Mouse (Mus musculus): ENCODE measurements around the gene Cypt1.
A peak's percentile ranks its signal among the peaks of the same experiment; 100 is the strongest.

Gene Cypt1

DNA sequence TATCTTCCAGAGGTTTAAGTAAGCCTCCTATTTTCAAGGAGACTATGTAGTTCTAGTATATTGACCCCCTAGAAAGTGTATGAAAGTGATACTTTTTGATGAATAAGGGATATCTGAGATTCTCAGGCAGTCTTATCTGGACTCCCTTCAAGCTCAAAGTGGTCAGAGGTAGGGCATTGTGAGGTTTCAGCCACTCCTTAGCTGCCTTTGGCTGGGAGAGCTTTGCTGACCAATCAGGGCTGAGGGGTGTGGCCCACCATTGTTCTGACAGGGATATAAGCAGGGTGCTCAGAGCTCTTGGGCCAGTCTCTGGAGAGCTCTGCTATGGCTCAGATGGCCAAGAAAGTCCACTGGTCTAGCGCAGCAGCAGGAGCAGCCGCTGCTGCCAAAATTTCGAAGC, at the start of gene Cypt1:
Cypt1 (plus strand) TSS at position 301 of the 400 bp plus-strand sequence.
- no peak for DNase-seq

DNA sequence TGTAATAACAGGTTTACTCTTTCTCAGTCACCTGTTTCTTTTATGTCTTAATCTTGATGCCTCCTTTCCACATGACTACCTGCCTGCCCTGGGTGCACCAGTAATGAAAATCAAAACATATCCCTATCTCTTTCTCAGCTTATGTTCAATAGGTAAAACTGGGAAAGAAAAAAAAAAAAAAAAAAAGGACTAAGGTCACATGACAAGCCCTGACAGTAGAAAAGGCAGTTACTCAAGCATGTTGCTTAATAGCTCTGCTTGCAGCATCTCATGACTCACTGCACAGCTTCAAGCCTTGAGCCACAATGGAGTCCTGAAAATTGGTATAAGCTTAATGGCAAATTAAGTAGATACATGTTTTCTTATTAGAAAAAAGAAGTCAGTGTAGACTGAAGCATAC, 24.1 kb downstream of the Cypt1 start:
- DNase-seq = no peak

DNA sequence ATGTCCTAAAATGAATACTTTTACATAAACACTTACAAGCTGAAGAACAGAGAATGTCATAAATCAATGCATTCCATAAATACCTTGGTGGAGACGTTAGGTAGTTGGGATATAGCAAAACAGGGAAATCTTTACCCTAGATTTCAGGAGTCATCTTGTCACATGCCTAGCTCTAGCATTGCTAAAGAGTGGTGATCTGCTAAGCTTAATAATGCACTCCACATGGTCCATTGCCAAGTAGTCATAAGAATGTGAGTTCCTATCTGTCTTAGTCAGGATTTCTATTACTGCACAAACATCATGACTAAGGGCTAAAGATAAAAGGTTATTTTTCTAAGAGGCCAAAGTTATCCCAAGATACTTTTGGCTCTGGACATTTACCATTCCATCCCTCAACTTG, 34.4 kb downstream of the Cypt1 start:
- DNase-seq = no peak

DNA sequence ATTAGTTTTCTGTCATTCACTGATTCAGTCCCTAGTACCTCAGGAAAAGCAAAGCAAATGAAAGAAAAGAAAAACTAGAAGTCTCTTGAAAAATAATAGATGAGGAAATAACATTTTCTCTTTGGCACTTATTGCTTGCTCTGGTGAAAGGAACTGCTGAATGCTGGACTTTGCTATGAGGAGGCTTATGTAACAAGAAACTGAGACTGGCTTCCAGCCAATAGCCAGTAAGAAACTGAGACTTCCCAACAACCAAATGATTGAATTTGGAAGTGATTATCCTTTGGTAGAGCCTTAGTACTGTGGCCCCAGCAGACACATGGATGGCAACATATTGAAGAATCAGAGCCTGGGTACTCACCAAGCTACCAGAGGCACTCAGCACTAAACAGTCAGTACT, 35.8 kb downstream of the Cypt1 start:
- peak; percentile 5 for DNase-seq
